Mouse (Mus musculus): Measurements from ENCODE around the gene 5730596B20Rik. TPM values are rescaled to one million over a fixed set of nuclear protein-coding genes. Genes with fewer than 3 reads are reported as not detected.
A peak's percentile ranks its signal among the peaks of the same experiment; 100 is the strongest.

5730596B20Rik gene
- polyA plus RNA-seq, 1 experiment from 2014 or later, result 1.5 TPM

GRCm38 (mm10) chr6:52168191-52169055, 8.9 kb upstream of the 5730596B20Rik start:
- H3K4me3 ChIP-seq (ENCODE audit: low read depth, low read length), result peak overlapping the region; percentile 30
- H3K36me3 ChIP-seq (ENCODE audit: insufficient read depth, low read length), result no peaks in the 10 kb centered on the region
- WGBS, result 7% methylated on average over 42 of the region's 42 CpGs
- no peak for TF ChIP-seq CTCF (IDR thresholded peaks at IDR 0.05)
- TF ChIP-seq EP300 (IDR thresholded peaks at IDR 0.05), result no peak
- no peaks in the 10 kb centered on the region for H3K9me3 ChIP-seq (ENCODE audit: low read length)
- peaks cover 10% of the 10 kb centered on the region; the same call in 1 of the 2 replicates for H3K4me1 ChIP-seq (ENCODE audit: insufficient read depth, low read depth, low read length)
- H3K4me2 ChIP-seq (replicated peaks; ENCODE audit: low read depth, low read length), result peak overlapping the region; percentile 70
- peak overlapping the region; percentile 56 for H3K9ac ChIP-seq (replicated peaks; ENCODE audit: low read depth)
- no peak for DNase-seq (ENCODE audit: low spot score)
- no peak for ATAC-seq
- H3K27me3 ChIP-seq (replicated peaks; ENCODE audit: insufficient read depth, low read length), result peaks cover 10% of the 10 kb centered on the region; the same call in 1 of the 2 replicates
- peak overlapping the region; percentile 79 for H3K27ac ChIP-seq (ENCODE audit: low read length)

- H3K4me2 ChIP-seq (replicated peaks; ENCODE audit: low read depth, low read length), result peak overlapping the region; percentile 70
- peak overlapping the region; percentile 56; the same call in 1 of the 2 replicates for H3K9ac ChIP-seq (replicated peaks; ENCODE audit: low read depth)
- peak; percentile 44 for DNase-seq (ENCODE audit: low spot score)
- H3K36me3 ChIP-seq (ENCODE audit: insufficient read depth, low read length), result no peaks in the 10 kb centered on the region
- peaks cover 10% of the 10 kb centered on the region; the same call in 1 of the 2 replicates for H3K4me1 ChIP-seq (ENCODE audit: insufficient read depth, low read depth, low read length)
- H3K9me3 ChIP-seq (ENCODE audit: low read length), result no peaks in the 10 kb centered on the region
- H3K27me3 ChIP-seq (replicated peaks; ENCODE audit: insufficient read depth, low read length), result peaks cover 5% of the 10 kb centered on the region; the same call in 1 of the 2 replicates
- peak overlapping the region; percentile 21; the same call in 1 of the 2 replicates for H3K4me3 ChIP-seq (ENCODE audit: low read depth, low read length)
- no peak for ATAC-seq
- peak overlapping the region; percentile 90 for H3K27ac ChIP-seq (ENCODE audit: low read length)
- WGBS, result 13% methylated on average over 16 of the region's 16 CpGs
- TF ChIP-seq EP300 (IDR thresholded peaks at IDR 0.05) (no peak), CTCF (IDR thresholded peaks at IDR 0.05) (no peak)
Observed at GRCm38 (mm10) chr6:52169499-52170165, 7.7 kb upstream of the 5730596B20Rik start.

- DNase-seq (ENCODE audit: low spot score), result peak; percentile 79
Observed at GRCm38 (mm10) chr6:52170166-52170897, 7.0 kb upstream of the 5730596B20Rik start.

GRCm38 (mm10) chr6:52170898-52171223, 6.4 kb upstream of the 5730596B20Rik start:
- DNase-seq (ENCODE audit: low spot score) (no peak), ATAC-seq (no peak)
- peak overlapping the region; percentile 21; the same call in 1 of the 2 replicates for H3K4me3 ChIP-seq (ENCODE audit: low read depth, low read length)
- peak overlapping the region; percentile 90 for H3K27ac ChIP-seq (ENCODE audit: low read length)
- no peaks in the 10 kb centered on the region for H3K36me3 ChIP-seq (ENCODE audit: insufficient read depth, low read length)
- peaks cover 10% of the 10 kb centered on the region; the same call in 1 of the 2 replicates for H3K4me1 ChIP-seq (ENCODE audit: insufficient read depth, low read depth, low read length)
- 0 out of 2 replicates have a peak overlapping the region, but pooled peaks have one; percentile 34 for H3K9ac ChIP-seq (replicated peaks; ENCODE audit: low read depth)
- 14% methylated on average over 5 of the region's 5 CpGs for WGBS
- no peak for TF ChIP-seq EP300 (IDR thresholded peaks at IDR 0.05)
- no peak for TF ChIP-seq CTCF (IDR thresholded peaks at IDR 0.05)
- peak overlapping the region; percentile 70 for H3K4me2 ChIP-seq (replicated peaks; ENCODE audit: low read depth, low read length)
- H3K9me3 ChIP-seq (ENCODE audit: low read length), result no peaks in the 10 kb centered on the region
- peaks cover 5% of the 10 kb centered on the region; the same call in 1 of the 2 replicates for H3K27me3 ChIP-seq (replicated peaks; ENCODE audit: insufficient read depth, low read length)

More at GRCm38 (mm10) chr6:52170166-52170897, 7.0 kb upstream of the 5730596B20Rik start:
- Histone ChIP-seq H3K36me3 (ENCODE audit: insufficient read depth, low read length) (no peaks in the 10 kb centered on the region), H3K4me3 (ENCODE audit: low read depth, low read length) (peak overlapping the region; percentile 21; the same call in 1 of the 2 replicates), H3K27ac (ENCODE audit: low read length) (peak overlapping the region; percentile 90), H3K4me1 (ENCODE audit: insufficient read depth, low read depth, low read length) (peaks cover 10% of the 10 kb centered on the region; the same call in 1 of the 2 replicates), H3K9ac (replicated peaks; ENCODE audit: low read depth) (peak overlapping the region; percentile 34; the same call in 1 of the 2 replicates), H3K4me2 (replicated peaks; ENCODE audit: low read depth, low read length) (peak overlapping the region; percentile 70), H3K27me3 (replicated peaks; ENCODE audit: insufficient read depth, low read length) (peaks cover 5% of the 10 kb centered on the region; the same call in 1 of the 2 replicates), H3K9me3 (ENCODE audit: low read length) (no peaks in the 10 kb centered on the region)
- TF ChIP-seq EP300 (IDR thresholded peaks at IDR 0.05) (no peak), CTCF (IDR thresholded peaks at IDR 0.05) (no peak)
- WGBS, result 6% methylated on average over 40 of the region's 40 CpGs
- ATAC-seq, result peak; percentile 64

- Histone ChIP-seq H3K9me3 (ENCODE audit: low read length) (no peaks in the 10 kb centered on the region), H3K4me1 (ENCODE audit: insufficient read depth, low read depth, low read length) (peaks cover 10% of the 10 kb centered on the region; the same call in 1 of the 2 replicates), H3K9ac (replicated peaks; ENCODE audit: low read depth) (no peak overlapping the region), H3K4me3 (ENCODE audit: low read depth, low read length) (no peak overlapping the region), H3K36me3 (ENCODE audit: insufficient read depth, low read length) (no peaks in the 10 kb centered on the region), H3K27me3 (replicated peaks; ENCODE audit: insufficient read depth, low read length) (peaks cover 5% of the 10 kb centered on the region; the same call in 1 of the 2 replicates), H3K27ac (ENCODE audit: low read length) (peak overlapping the region; percentile 90), H3K4me2 (replicated peaks; ENCODE audit: low read depth, low read length) (no peak overlapping the region)
- DNase-seq (ENCODE audit: low spot score), result no peak
- TF ChIP-seq EP300 (IDR thresholded peaks at IDR 0.05) (no peak), CTCF (IDR thresholded peaks at IDR 0.05) (no peak)
- WGBS, result 13% methylated on average over 4 of the region's 4 CpGs
- ATAC-seq, result no peak
Observed at GRCm38 (mm10) chr6:52171331-52171730, 6.0 kb upstream of the 5730596B20Rik start.
